Mouse (Mus musculus): ENCODE data around the gene Ptpro. TPM values are rescaled to one million over a fixed set of nuclear protein-coding genes. Genes with fewer than 3 reads are reported as not detected.
A peak's percentile ranks its signal among the peaks of the same experiment; 100 is the strongest.

Gene Ptpro
- total and polyA plus RNA-seq, 2 experiments = 0.51 to 0.65 TPM

DNA sequence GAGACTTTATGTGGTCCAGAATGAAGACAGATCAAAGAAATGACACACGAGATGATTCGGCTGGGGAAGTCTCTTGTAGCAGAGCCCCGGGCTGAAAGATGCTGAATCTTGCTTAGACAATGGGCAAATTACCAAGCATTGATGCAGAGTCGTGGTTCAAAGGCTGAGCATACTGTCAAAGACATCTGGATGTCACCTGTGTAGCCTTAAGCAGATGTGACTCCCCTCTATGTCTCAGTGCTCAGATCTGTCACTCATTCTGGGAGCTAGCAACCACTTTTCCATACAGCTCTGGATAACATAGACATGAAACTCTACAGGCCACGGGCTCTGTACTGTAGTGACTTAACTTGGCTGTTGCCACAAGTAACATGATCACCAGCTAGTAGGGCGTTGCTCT, 119.3 kb downstream of the Ptpro start:
- no peak for DNase-seq (ENCODE audit: extremely low read depth, low read depth, low spot score)
- 76% methylated on average over 6 of the region's 6 CpGs for WGBS

DNA sequence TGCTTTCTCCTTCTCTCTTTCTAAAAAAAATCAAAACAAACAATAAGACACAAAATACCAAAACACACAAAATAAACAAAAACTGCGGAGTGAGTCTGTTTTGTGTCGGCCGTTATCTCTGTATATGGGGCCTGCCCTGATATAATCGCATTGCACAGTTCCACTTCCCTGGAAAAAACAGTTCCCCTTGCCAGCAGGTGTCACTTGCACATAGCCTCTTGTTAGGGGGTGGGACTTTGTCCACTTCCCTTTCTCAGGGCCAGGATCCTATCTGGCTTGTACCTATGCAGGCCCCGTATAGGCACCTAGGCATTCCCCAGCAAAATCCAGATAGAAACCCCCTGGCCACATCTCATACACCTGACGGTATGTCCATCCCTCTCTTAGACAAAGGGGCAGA, 121.8 kb downstream of the Ptpro start:
- Histone ChIP-seq H3K79me2 (ENCODE audit: control insufficient read depth, insufficient read depth, low read length) (no peaks in the 10 kb centered on the region), H3K9ac (ENCODE audit: low read depth, low read length) (no peak overlapping the region), H3K36me3 (ENCODE audit: control insufficient read depth, insufficient read depth, low read length) (no peaks in the 10 kb centered on the region), H3K4me3 (ENCODE audit: insufficient read depth, low read depth, low read length) (no peak overlapping the region), H3K4me1 (ENCODE audit: control insufficient read depth, insufficient read depth, low read length) (no peaks in the 10 kb centered on the region), H3K27ac (replicated peaks; ENCODE audit: insufficient read depth, low read depth, low read length) (no peak overlapping the region), H3K27me3 (ENCODE audit: control insufficient read depth, insufficient read depth, low read length) (no peaks in the 10 kb centered on the region)
- no peak for TF ChIP-seq POLR2A (IDR thresholded peaks at IDR 0.05; ENCODE audit: extremely low read depth, insufficient read depth, low read length)
- WGBS = 65% methylated on average over 6 of the region's 6 CpGs
- DNase-seq (ENCODE audit: extremely low read depth, low read depth, low spot score) = no peak

More for the DNA sequence above, 119.3 kb downstream of the Ptpro start:
- TF ChIP-seq CTCF (IDR thresholded peaks at IDR 0.05; ENCODE audit: low read depth, low read length) (no peak), POLR2A (IDR thresholded peaks at IDR 0.05; ENCODE audit: extremely low read depth, insufficient read depth, low read length) (no peak)
- Histone ChIP-seq H3K27ac (replicated peaks; ENCODE audit: insufficient read depth, low read depth, low read length) (no peak overlapping the region), H3K4me3 (ENCODE audit: insufficient read depth, low read depth, low read length) (no peak overlapping the region), H3K4me1 (ENCODE audit: control insufficient read depth, insufficient read depth, low read length) (no peaks in the 10 kb centered on the region), H3K9ac (ENCODE audit: low read depth, low read length) (no peak overlapping the region), H3K79me2 (ENCODE audit: control insufficient read depth, insufficient read depth, low read length) (no peaks in the 10 kb centered on the region), H3K27me3 (ENCODE audit: control insufficient read depth, insufficient read depth, low read length) (no peaks in the 10 kb centered on the region), H3K36me3 (ENCODE audit: control insufficient read depth, insufficient read depth, low read length) (no peaks in the 10 kb centered on the region)

DNA sequence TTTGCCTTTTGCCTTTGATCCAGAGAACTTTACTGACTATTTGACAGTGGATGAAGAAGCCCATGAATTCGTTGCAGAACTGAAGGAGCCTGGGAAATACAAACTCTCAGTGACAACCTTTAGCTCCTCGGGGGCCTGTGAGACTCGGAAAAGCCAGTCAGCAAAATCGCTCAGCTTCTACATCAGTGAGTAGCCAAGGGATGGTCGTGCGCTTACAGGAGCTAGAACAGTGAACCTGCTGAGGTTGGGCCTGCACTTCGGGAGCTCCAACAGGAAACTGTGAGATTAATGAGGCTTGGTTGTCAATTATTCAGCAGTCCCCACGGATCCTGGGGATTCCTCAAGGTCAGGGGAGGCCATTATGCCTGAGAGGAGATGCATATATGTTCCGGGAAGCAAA, 130.4 kb downstream of the Ptpro start:
- no peak for TF ChIP-seq CTCF (IDR thresholded peaks at IDR 0.05; ENCODE audit: low read depth, low read length)
- TF ChIP-seq POLR2A (IDR thresholded peaks at IDR 0.05; ENCODE audit: extremely low read depth, insufficient read depth, low read length) = no peak
- Histone ChIP-seq H3K27me3 (ENCODE audit: control insufficient read depth, insufficient read depth, low read length) (no peaks in the 10 kb centered on the region), H3K9ac (ENCODE audit: low read depth, low read length) (no peak overlapping the region), H3K79me2 (ENCODE audit: control insufficient read depth, insufficient read depth, low read length) (no peaks in the 10 kb centered on the region), H3K4me1 (ENCODE audit: control insufficient read depth, insufficient read depth, low read length) (no peaks in the 10 kb centered on the region), H3K4me3 (ENCODE audit: insufficient read depth, low read depth, low read length) (no peak overlapping the region), H3K36me3 (ENCODE audit: control insufficient read depth, insufficient read depth, low read length) (no peaks in the 10 kb centered on the region), H3K27ac (replicated peaks; ENCODE audit: insufficient read depth, low read depth, low read length) (no peak overlapping the region)
- 65% methylated on average over 9 of the region's 9 CpGs for WGBS
- no peak for DNase-seq (ENCODE audit: extremely low read depth, low read depth, low spot score)

DNA sequence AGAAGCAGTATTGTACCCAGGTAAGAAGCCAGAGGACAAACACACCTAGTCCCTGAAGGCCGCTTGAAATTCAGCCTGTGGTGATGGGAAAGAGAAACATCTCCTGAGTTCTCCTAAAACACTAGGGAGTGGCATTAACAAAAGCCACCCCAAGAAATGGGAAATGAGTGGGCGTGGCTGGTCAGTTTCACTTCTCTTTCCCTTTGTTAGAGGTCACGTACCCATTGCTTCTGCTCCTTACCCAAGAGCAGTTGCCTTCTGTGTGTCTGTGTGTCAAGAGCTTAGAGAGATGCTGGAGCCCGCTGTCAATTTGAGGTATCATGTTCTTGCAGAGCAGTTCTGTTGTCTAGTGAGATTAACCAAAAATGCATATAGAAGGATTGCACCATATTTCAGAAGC, 134.2 kb downstream of the Ptpro start:
- peak; percentile 33 for DNase-seq (ENCODE audit: extremely low read depth, low read depth, low spot score)

DNA sequence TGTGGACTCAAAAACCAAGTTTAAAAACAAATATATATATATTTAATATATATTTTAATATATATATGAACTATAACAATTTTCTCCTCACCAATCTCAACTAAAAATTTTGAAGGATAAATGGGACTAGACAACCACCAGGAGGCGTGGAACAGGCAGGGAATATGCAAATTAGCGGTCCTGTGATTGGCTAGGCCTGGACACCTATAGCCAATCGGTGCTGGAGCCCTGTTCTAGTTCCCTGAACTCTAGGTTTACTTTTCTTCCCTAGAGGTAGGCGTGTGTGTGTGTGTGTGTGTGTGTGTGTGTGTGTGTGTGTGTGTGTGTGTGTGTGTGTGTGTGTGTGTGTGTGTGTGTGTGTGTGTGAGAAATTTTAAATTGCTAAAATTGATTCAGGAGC, 134.8 kb downstream of the Ptpro start:
- Histone ChIP-seq H3K79me2 (ENCODE audit: control insufficient read depth, insufficient read depth, low read length) (no peaks in the 10 kb centered on the region), H3K9ac (ENCODE audit: low read depth, low read length) (no peak overlapping the region), H3K36me3 (ENCODE audit: control insufficient read depth, insufficient read depth, low read length) (no peaks in the 10 kb centered on the region), H3K27me3 (ENCODE audit: control insufficient read depth, insufficient read depth, low read length) (no peaks in the 10 kb centered on the region), H3K4me1 (ENCODE audit: control insufficient read depth, insufficient read depth, low read length) (no peaks in the 10 kb centered on the region), H3K4me3 (ENCODE audit: insufficient read depth, low read depth, low read length) (no peak overlapping the region), H3K27ac (replicated peaks; ENCODE audit: insufficient read depth, low read depth, low read length) (no peak overlapping the region)
- DNase-seq (ENCODE audit: extremely low read depth, low read depth, low spot score) = peak; percentile 8
- 46% methylated on average over 4 of the region's 4 CpGs for WGBS
- TF ChIP-seq CTCF (IDR thresholded peaks at IDR 0.05; ENCODE audit: low read depth, low read length) (no peak), POLR2A (IDR thresholded peaks at IDR 0.05; ENCODE audit: extremely low read depth, insufficient read depth, low read length) (no peak)

More for the DNA sequence above, 134.2 kb downstream of the Ptpro start:
- WGBS = 78% methylated on average over 4 of the region's 4 CpGs
- Histone ChIP-seq H3K36me3 (ENCODE audit: control insufficient read depth, insufficient read depth, low read length) (no peaks in the 10 kb centered on the region), H3K27me3 (ENCODE audit: control insufficient read depth, insufficient read depth, low read length) (no peaks in the 10 kb centered on the region), H3K4me1 (ENCODE audit: control insufficient read depth, insufficient read depth, low read length) (no peaks in the 10 kb centered on the region), H3K27ac (replicated peaks; ENCODE audit: insufficient read depth, low read depth, low read length) (no peak overlapping the region), H3K9ac (ENCODE audit: low read depth, low read length) (no peak overlapping the region), H3K4me3 (ENCODE audit: insufficient read depth, low read depth, low read length) (no peak overlapping the region), H3K79me2 (ENCODE audit: control insufficient read depth, insufficient read depth, low read length) (no peaks in the 10 kb centered on the region)
- TF ChIP-seq POLR2A (IDR thresholded peaks at IDR 0.05; ENCODE audit: extremely low read depth, insufficient read depth, low read length) (no peak), CTCF (IDR thresholded peaks at IDR 0.05; ENCODE audit: low read depth, low read length) (no peak)

DNA sequence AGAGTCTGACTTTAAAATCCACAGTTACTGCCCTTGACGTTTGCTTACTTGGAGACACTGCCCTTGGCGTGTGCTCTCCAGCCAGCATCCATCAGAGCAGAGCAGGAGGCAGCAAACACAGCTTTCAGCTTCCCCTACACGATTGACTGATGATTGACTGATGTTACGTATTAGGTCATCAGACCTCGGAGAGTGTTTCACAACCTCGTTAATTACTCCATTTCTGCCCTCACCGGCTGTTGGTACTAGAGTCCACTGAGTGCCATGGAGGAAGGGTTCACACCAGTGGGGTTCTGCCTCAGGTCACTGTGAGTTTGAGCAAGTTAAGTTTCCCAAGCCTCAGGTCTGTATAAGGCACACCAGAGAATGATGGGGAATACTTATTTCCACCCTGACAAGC, 143.0 kb downstream of the Ptpro start:
- no peak overlapping the region for H3K27ac ChIP-seq (replicated peaks; ENCODE audit: insufficient read depth, low read depth, low read length)
- no peaks in the 10 kb centered on the region for H3K27me3 ChIP-seq (ENCODE audit: control insufficient read depth, insufficient read depth, low read length)
- H3K4me3 ChIP-seq (ENCODE audit: insufficient read depth, low read depth, low read length) = no peak overlapping the region
- DNase-seq (ENCODE audit: extremely low read depth, low read depth, low spot score) = peak; percentile 25
- no peaks in the 10 kb centered on the region for H3K4me1 ChIP-seq (ENCODE audit: control insufficient read depth, insufficient read depth, low read length)
- no peak overlapping the region for H3K9ac ChIP-seq (ENCODE audit: low read depth, low read length)
- WGBS = 43% methylated on average over 7 of the region's 7 CpGs
- TF ChIP-seq CTCF (IDR thresholded peaks at IDR 0.05; ENCODE audit: low read depth, low read length) = no peak
- no peak for TF ChIP-seq POLR2A (IDR thresholded peaks at IDR 0.05; ENCODE audit: extremely low read depth, insufficient read depth, low read length)
- H3K79me2 ChIP-seq (ENCODE audit: control insufficient read depth, insufficient read depth, low read length) = no peaks in the 10 kb centered on the region
- no peaks in the 10 kb centered on the region for H3K36me3 ChIP-seq (ENCODE audit: control insufficient read depth, insufficient read depth, low read length)

All from liver, adult 2 months (tissue).